Mouse (Mus musculus) cortical plate, adult 2 months (tissue): ENCODE data around the gene Nat8f2.
"Not testable (repeated sequence)": the region's sequence is repeated elsewhere in the genome, so short reads cannot be mapped to it uniquely, and the experiment has no call there.

Source experiments
- CTCF ChIP-seq: fragments of 200-500 bp; IDR thresholded peaks from 2 replicates; pipeline ENCODE4 v1.5.1; 2011; ENCODE audit warnings: mild to moderate bottlenecking, control low read depth, low read length; ENCODE audit not compliant: insufficient read depth; ENCODE audit errors: extremely low read depth
- POLR2A ChIP-seq: fragments of 200-500 bp; IDR thresholded peaks from 2 replicates; pipeline ENCODE4 v1.6.1; 2011; ENCODE audit warnings: mild to moderate bottlenecking, low read length, control low read depth; ENCODE audit not compliant: insufficient read depth; ENCODE audit errors: extremely low read depth

- TF ChIP-seq POLR2A, CTCF: not testable (repeated sequence)
Observed at GRCm38 (mm10) chr6:85906911-85907351, 38.0 kb upstream of the Nat8f2 start.
